Mouse (Mus musculus): Measurements from ENCODE around the gene Fam171a2.

The Fam171a2 gene

DNA sequence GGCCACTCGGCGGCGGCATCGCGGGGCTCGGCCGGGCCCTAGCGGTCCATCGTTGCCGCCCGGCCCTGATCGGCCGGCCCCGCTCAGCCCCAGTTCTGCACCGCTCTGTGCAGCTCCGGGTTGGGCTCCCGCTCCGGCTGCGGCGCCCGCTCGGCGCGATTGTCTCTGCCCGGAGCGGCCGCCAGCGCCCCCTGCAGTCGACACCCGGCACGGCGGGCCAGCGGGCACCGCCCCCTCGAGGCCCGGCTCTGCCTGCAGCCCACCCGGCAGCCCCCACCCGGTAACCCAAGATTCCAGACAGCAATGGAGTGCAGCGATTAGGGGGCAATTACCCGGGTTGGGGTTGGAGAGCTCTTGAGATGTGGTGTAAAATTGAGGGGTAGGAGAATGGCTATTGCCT, at the start of gene Fam171a2:
Gene Fam171a2, minus strand, starts transcription at position 186 of the 400 bp plus-strand sequence.
- DNase-seq (ENCODE audit: low read depth, low spot score), result no peak

- DNase-seq (ENCODE audit: low read depth, low spot score), result no peak
Observed at GRCm38 (mm10) chr11:102496732-102497131, 49.2 kb upstream of the Fam171a2 start.

- DNase-seq (ENCODE audit: low read depth, low spot score), result no peak
Observed at GRCm38 (mm10) chr11:102496206-102496605, 48.7 kb upstream of the Fam171a2 start.

DNA sequence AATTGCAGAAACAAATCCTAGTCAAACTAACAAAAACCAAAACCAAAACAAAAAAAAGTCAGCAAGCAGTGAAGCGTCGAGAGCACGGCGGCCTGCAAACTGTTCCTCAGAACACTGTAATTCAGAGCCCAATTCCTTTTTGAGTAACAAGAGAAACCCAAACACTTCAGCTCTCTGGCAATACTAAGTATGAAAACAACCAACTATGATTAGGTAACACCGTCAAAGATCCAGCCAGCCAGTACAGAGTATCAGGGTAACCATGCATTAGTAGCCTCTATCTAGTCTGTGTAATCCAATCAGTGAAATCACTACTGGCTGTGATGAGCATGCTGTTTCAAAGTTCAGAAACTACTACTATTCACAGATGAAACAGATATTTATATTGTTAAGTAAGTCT, 48.3 kb upstream of the Fam171a2 start:
- DNase-seq (ENCODE audit: low read depth, low spot score), result no peak

- DNase-seq (ENCODE audit: low read depth, low spot score), result no peak
Observed at GRCm38 (mm10) chr11:102495114-102495513, 47.6 kb upstream of the Fam171a2 start.

DNA sequence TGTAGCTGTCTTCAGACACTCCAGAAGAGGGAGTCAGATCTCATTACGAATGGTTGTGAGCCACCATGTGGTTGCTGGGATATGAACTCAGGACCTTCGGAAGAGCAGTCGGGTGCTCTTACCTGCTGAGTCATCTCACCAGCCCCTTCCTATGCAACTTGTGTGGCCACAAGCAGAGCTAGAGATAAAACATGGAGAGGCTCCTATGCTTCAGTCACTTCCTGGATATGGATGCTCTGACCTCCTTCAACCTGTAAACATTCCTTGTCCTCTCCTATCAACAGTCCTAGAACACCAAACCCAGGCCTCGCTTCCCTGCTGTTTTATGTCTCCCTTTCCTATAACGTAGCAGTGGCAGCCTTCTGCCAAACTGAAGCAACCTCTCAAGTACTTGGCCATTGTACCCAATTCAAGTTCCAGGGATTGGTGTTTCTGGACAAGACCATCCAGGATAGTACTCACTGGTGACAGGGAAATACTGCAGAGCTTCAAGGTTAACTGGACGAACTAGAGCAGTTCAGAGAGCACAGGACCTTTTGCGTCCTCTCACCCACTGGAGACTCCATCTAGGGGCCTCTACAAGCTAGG, 46.7 kb upstream of the Fam171a2 start:
- no peak for DNase-seq (ENCODE audit: low read depth, low spot score)

DNA sequence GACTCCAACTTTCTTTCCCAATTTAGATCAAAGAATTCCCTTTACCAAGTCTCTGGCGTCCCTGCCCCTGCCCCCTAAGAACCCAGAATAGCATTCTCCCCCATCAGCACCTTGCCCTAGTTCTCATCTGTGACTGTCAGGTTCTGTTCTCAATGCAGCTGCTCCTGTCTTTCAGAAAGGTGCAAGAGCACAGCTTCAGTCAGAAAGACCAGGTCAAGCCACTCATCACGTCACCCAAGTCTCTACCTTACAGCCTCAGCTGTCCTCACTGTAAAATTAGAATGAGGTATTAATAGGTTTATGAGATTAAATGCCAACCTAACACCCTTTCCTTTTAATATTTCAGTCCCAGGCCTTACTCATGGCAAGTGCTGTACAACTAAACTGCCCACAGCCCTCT, 45.8 kb upstream of the Fam171a2 start:
- no peak for DNase-seq (ENCODE audit: low read depth, low spot score)

GRCm38 (mm10) chr11:102487901-102488300, 40.4 kb upstream of the Fam171a2 start:
- DNase-seq (ENCODE audit: low read depth, low spot score), result no peak

GRCm38 (mm10) chr11:102486733-102487386, 39.4 kb upstream of the Fam171a2 start:
- DNase-seq (ENCODE audit: low read depth, low spot score), result peak; percentile 50

DNA sequence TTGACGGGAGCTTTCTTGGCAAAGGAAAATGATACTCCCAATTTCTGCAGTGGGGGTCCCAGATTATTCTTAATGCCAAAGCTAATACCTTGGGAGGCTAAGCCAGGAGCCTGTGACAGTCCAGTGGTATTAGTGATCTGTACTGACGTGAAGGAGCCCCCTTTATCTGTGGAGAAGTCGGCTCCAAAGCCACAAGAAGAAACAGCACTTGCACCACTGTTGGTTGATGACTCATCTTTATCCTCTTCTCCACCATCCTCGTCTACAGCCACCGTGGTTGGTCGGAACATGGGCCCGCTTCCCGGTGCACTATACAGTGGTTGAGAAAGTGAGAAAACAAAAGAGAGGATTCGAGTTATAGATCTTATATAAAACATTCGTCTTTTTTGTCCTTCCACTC, 34.3 kb upstream of the Fam171a2 start:
- no peak for DNase-seq (ENCODE audit: low read depth, low spot score)

GRCm38 (mm10) chr11:102480897-102481296, 33.4 kb upstream of the Fam171a2 start:
- DNase-seq (ENCODE audit: low read depth, low spot score), result no peak

GRCm38 (mm10) chr11:102480111-102480510, 32.6 kb upstream of the Fam171a2 start:
- DNase-seq (ENCODE audit: low read depth, low spot score), result no peak

- no peak for DNase-seq (ENCODE audit: low read depth, low spot score)
Observed at GRCm38 (mm10) chr11:102479581-102479980, 32.1 kb upstream of the Fam171a2 start.

DNA sequence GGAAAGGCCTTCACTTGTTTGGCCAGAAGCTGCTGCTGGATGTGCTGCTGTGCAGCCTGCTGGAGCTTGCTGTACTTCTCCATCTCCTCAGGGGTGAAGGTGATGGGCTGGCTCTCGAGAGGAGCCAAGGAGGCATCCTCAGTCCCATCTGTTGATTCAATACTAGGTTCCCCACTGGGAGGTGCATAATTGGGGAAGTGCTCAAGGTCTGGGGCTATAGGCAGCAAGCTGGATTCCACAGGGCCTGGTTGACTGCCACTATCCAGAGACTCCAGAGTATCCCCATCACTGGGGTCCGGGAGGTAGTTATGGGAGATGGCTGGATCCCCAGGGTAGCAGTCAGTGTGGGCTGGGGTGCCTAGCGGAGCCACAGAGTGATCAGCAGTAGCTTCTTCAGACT, 31.2 kb upstream of the Fam171a2 start:
- no peak for DNase-seq (ENCODE audit: low read depth, low spot score)

DNA sequence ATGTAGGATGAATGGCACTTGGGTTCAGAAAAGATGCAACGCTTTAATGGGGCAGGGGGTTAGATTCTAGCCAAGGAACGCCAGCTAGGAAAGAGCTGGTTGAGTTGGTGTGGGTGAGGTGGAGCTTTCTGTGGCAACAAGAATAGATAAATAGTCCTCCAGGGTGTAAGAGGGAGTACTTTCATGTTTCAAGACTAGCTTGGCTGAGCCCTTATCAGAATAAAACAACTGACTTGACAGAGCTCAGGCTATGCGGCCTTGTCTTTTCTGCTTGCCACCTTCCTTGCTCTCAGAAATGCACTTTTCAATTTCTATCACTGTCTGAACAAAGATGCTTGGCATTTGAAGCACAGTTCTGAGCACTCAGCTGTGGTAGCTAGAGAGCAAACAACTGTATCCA, 27.5 kb upstream of the Fam171a2 start:
- no peak for DNase-seq (ENCODE audit: low read depth, low spot score)

DNA sequence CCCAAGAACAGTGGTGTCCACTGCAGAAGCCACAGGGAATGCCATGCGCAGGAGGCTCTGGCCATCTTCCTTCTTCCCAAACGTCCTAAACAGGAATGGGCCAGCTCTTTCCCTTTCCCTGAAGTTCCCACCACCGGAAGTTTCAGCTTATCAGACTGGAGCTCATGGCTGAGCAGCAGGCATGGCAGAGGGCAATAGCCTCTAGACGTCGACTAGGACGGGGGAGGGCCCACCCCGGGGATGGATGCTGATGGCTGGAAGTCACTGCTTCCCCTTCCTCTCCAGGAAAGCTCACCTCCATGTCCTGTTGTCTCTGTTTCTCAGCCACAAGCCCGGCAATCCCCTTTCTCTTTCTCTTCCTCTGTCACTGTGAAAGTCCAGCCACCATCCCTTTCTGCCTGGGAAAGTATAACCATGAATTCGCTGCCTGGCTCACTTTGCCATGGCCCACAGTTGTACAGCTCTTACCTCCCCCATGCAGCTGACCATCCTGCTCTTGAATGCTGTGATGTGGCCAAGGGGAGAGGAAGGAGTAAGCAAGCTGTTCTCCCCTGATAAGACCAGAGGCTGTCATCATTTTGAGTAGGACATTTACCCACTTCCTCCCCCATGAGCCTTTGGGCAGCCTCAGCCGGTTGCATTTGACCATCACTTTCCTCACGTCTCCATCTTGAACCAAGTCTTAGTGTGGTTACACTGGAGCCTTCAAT, 22.3 kb upstream of the Fam171a2 start, which contains the start of gene Itga2b:
Gene Itga2b, minus strand, starts transcription at position 475 of the 710 bp plus-strand sequence.
- no peak for DNase-seq (ENCODE audit: low read depth, low spot score)

DNA sequence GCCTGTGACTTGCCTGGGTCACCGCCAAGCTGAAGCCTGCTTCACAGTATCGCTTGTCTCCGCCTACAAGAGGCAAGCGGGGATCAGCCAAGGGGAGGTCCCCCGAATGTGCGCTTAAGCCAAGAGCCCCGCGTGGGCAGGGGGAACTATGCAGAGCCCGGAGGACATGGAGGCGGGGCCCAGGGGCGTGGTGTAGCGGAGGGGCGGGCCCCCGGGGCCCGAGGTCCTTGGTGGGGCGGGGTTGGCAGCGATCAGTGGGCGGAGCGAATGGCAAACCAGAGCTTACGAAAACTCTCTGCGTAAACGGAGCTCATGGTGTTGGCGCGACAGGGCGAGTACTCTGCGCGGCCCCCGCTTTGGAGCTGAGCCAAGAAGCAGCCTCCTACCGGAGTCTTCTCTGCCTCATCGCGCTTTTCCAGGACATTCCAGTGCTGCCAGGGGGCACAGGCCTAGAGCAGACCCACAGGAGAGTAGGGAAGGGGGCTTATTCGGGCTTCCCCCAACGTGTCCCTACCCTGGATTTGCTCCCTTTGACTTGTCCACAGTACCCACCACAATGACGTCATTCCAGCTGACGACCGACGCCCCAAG, 19.7 kb upstream of the Fam171a2 start:
- DNase-seq (ENCODE audit: low read depth, low spot score), result peak; percentile 81

DNA sequence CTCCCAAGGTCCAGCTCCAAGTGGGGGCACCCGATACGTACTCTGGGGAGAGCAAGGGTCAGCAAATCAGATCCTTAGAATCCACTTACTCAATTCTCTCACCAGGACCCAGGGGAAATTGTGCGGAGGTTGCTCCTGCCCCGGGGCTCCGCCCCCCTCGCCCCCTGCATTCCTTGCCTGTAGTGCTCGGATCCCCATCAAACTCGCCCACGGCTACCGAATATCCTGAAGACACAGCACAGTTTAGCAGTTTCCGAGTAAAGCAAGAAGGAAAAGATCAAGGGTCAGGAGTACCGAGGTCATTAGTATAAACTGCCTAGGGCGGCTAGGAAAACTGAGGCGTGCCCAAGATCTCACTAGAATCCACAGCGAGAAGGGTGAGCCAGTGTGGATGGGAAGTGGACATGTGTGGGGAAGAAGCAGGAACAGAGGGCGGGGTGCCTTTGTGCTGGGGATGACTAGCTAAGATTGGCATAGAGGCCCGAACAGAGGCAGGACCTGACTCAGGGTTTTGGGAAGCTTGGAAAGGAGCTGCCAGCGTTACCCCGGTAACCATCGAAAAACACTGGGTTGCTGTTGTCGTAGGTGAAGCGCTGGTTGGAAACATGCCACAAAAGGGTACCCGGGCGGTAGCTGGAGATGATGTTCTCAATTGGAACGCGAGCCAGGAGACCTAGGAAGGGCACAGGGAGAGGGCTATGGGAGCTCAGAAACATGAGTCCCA, 18.4 kb upstream of the Fam171a2 start:
- no peak for DNase-seq (ENCODE audit: low read depth, low spot score)

- DNase-seq (ENCODE audit: low read depth, low spot score), result no peak
Observed at GRCm38 (mm10) chr11:102464901-102465300, 17.4 kb upstream of the Fam171a2 start.

DNA sequence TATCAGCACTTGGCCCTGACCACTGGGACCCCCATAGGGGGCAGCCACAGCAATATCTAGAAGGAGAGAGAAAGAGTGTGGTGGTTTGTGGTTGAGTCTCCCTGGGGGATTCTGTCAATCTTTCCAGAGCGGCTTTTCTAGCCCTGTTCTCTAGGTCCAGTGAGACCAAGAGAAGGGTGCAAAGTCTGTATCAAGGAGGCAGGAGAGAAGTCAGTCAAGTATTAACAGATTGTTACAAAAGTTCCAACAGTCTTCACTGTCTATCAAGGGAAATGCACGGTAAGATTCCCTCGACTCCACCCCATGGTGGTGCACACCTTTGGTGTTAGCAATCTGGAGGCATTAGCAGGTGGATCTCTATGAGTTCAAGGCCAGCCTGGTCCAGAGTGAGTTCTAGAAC, 14.3 kb upstream of the Fam171a2 start:
- no peak for DNase-seq (ENCODE audit: low read depth, low spot score)

GRCm38 (mm10) chr11:102460541-102460940, 13.1 kb upstream of the Fam171a2 start:
- DNase-seq (ENCODE audit: low read depth, low spot score), result no peak

Data from retina, postnatal 7 days (tissue).